Mouse (Mus musculus) heart, adult 2 months (tissue): Measurements from ENCODE around the gene Hoxb6. TPM values are rescaled to one million over a fixed set of nuclear protein-coding genes. Genes with fewer than 3 reads are reported as not detected.

Experiments used
- DNase-seq, 2 experiments: peaks; one replicate each; pipeline ENCODE4 v3.0.0; 2021
- H3K27ac ChIP-seq: fragments of 200-600 bp; 2 replicates; pipeline ENCODE4 v1.8.1; 2022
- H3K27me3 ChIP-seq: fragments of 200-500 bp; 2 replicates; pipeline ENCODE4 v1.6.1; 2012; ENCODE audit warnings: mild to moderate bottlenecking, low read length, inconsistent platforms, mixed read lengths; ENCODE audit not compliant: control insufficient read depth, insufficient read depth
- H3K36me3 ChIP-seq: fragments of 200-500 bp; 2 replicates; pipeline ENCODE4 v1.6.1; 2012; ENCODE audit warnings: low read length, inconsistent platforms; ENCODE audit not compliant: control insufficient read depth, insufficient read depth
- H3K4me1 ChIP-seq: fragments of 200-500 bp; 2 replicates; pipeline ENCODE4 v1.6.1; 2011; ENCODE audit warnings: low read length; ENCODE audit not compliant: control insufficient read depth, insufficient read depth
- H3K4me3 ChIP-seq: fragments of 200-600 bp; 2 replicates; pipeline ENCODE4 v1.8.1; 2022
- H3K79me2 ChIP-seq: fragments of 200-500 bp; replicated peaks from 2 replicates; pipeline ENCODE4 v1.6.1; 2012; ENCODE audit warnings: mild to moderate bottlenecking, inconsistent platforms, low read length, moderate library complexity, mixed read lengths; ENCODE audit not compliant: control insufficient read depth, insufficient read depth
- H3K9ac ChIP-seq: fragments of 200-500 bp; 2 replicates; pipeline ENCODE4 v1.6.1; 2012; ENCODE audit warnings: low read depth, mild to moderate bottlenecking, control low read depth, inconsistent platforms, low read length, mixed read lengths
- CTCF ChIP-seq: fragments of 200-600 bp; IDR thresholded peaks from 2 replicates; pipeline ENCODE4 v1.8.1; 2022; ENCODE audit warnings: antibody characterized with exemption, mild to moderate bottlenecking, moderate library complexity
- EP300 ChIP-seq: fragments of 200-500 bp; IDR thresholded peaks from 2 replicates; pipeline ENCODE4 v1.6.1; 2011; ENCODE audit warnings: low read depth, low read length, control low read depth; ENCODE audit not compliant: insufficient read depth
- POLR2A ChIP-seq: fragments of 200-500 bp; IDR thresholded peaks from 2 replicates; pipeline ENCODE4 v1.6.1; 2011; ENCODE audit warnings: mild to moderate bottlenecking, low read depth, low read length, control low read depth; ENCODE audit not compliant: insufficient read depth
- WGBS: fragments of 180-500 bp; shearing (Covaris S2); methylation state at CpG from one replicate; pipeline ENCODE4 v1.1.7; 2018; 5-methylcytosine and 5-hydroxymethylcytosine counted together
- intact Hi-C: fragments of 180-260 bp; cut with DNase I; formaldehyde crosslinking; loops from one replicate; pipeline ENCODE4 v1.15.1; 2025
- long read RNA-seq: library from polyadenylated mRNA; stranded (forward); transcript quantifications from one replicate; pipeline ENCODE4 v2.0.0, GENCODE M21; 2021
- polyA plus RNA-seq: library from polyadenylated mRNA; depleted of rRNA; stranded (reverse); fragments of >200 nt; gene quantifications from 2 replicates; pipeline ENCODE4 v1.2.3, GENCODE M21; 2012; rRNA removed
- total RNA-seq, 2 experiments: library from RNA; stranded (reverse); gene quantifications; 2 replicates each; pipeline ENCODE4 v1.2.3; 2021

Hoxb6 gene
- not detected for total RNA-seq
- polyA plus RNA-seq: not detected in 2 replicates
- long read RNA-seq: 0 reads

DNA sequence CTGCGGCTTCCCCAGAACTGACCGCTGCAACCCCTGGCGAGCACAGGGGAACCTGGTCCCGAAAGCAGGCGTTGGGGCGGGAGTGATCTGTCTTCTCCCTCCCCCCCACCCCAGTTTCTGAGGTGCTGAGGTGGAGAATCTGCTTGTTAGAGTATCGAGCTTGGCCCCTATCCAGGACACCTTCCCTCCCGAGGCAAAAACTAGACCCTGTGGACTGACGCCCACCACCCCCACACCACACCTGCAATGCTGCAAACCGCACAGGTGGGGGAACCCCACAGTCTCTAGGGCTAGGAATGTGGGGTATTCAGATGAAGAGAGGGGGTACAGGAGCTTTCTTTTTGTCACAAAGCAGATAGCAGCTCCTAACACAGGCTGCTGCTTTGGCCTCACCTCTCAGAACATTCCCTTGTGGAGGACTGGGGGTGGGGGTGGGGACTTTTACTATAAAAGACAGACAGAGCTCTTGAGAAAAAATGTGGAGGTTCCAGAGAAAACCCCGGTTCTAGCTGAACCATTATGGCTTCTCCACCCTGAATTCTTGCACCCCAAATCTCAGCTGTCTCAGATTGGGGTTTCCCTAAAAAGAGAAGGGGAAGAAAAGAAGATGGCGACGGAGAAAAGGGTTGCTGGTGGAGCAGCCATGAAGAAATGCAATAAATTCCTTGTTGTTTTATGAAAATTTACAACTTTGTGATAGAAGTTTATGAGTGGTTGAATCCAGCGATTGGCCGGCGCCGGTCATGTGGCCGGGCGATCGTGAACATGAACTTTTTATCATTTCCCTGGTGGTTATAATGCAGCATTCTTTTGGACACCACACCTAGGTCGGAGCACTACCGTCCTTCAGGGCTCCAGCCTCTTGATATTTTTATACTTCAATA, at the start of gene Hoxb6:
Hoxb6 (plus strand) TSS at position 796 of the 884 bp plus-strand sequence.
- intact Hi-C loops: no loop called here
- no peak within 1 kb of the TSS for H3K4me3 ChIP-seq
- H3K79me2 ChIP-seq: no peaks in the 10 kb centered on the region
- DNase-seq: no peak
- H3K36me3 ChIP-seq: no peaks in the 10 kb centered on the region
- no peak for TF ChIP-seq POLR2A
- TF ChIP-seq EP300: no peak
- TF ChIP-seq CTCF: no peak
- peaks cover 43% of the 10 kb centered on the region for H3K27me3 ChIP-seq
- 5% methylated on average over 22 of the region's 22 CpGs for whole genome bisulfite sequencing
- no peak within 1 kb of the TSS for H3K9ac ChIP-seq
- H3K27ac ChIP-seq: no peak within 1 kb of the TSS
- no peaks in the 10 kb centered on the region for H3K4me1 ChIP-seq

DNA sequence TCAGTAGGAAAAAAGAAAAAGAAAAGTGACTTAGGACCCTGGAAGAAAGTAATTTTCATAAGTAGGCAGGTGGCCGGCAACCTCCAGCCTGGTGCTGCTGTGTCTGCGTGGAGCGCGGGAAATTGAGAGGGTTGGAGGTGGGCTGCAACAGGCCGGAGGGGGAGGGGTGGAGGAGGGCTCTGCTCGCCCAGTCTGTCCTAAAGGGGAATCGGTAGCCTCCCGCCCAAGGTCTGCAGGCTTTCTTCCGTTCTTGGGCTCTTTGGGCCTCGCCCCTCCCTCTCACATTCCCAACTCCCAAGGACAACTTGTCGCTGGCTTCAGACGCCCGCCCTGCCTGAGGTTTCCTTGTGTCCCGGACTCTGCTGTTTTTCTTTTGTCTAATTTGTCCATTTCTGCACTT, 41.4 kb upstream of the Hoxb6 start:
- TF ChIP-seq EP300: no peak
- no peak for TF ChIP-seq CTCF
- intact Hi-C loops: no loop called here
- H3K27ac ChIP-seq: no peak overlapping the region
- H3K36me3 ChIP-seq: no peaks in the 10 kb centered on the region
- H3K4me3 ChIP-seq: no peak overlapping the region
- H3K79me2 ChIP-seq: no peaks in the 10 kb centered on the region
- 3% methylated on average over 14 of the region's 14 CpGs for WGBS
- H3K4me1 ChIP-seq: no peaks in the 10 kb centered on the region
- no peak for DNase-seq
- peaks cover 19% of the 10 kb centered on the region for H3K27me3 ChIP-seq
- no peak overlapping the region for H3K9ac ChIP-seq

DNA sequence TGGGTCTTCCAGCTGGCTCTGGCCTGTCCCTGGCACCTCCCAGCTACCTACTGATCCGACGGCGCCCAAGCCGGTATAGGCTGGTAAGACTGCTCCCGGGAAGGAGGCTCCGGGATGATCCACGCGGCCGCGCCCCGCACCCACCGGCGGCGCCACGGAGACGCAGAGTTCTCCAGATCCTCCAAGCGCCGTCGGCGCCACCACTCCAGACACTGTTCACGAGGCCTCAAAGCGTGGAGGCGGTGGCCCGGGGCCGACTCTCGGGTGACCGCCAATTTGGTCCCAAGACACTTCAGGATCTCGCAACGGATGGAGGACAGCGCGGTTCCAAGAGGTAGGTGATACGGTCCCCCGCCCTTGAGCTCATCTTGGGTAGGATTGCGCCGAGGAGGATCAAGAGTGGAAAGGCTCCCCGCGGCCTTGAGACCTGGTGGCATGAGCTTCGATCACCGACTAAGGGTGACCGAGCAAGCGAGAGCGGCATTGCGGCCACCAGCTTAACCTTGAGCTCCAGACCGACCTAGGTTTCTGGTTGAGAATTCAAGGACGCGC, 40.7 kb upstream of the Hoxb6 start:
- Histone ChIP-seq H3K36me3 (no peaks in the 10 kb centered on the region), H3K27ac (no peak overlapping the region), H3K79me2 (no peaks in the 10 kb centered on the region), H3K27me3 (peaks cover 20% of the 10 kb centered on the region), H3K4me3 (no peak overlapping the region), H3K4me1 (no peaks in the 10 kb centered on the region), H3K9ac (no peak overlapping the region)
- DNase-seq: no peak
- intact Hi-C loops: no loop called here
- 4% methylated on average over 46 of the region's 46 CpGs for WGBS
- TF ChIP-seq EP300: no peak
- TF ChIP-seq CTCF: no peak
- no peak for TF ChIP-seq POLR2A

DNA sequence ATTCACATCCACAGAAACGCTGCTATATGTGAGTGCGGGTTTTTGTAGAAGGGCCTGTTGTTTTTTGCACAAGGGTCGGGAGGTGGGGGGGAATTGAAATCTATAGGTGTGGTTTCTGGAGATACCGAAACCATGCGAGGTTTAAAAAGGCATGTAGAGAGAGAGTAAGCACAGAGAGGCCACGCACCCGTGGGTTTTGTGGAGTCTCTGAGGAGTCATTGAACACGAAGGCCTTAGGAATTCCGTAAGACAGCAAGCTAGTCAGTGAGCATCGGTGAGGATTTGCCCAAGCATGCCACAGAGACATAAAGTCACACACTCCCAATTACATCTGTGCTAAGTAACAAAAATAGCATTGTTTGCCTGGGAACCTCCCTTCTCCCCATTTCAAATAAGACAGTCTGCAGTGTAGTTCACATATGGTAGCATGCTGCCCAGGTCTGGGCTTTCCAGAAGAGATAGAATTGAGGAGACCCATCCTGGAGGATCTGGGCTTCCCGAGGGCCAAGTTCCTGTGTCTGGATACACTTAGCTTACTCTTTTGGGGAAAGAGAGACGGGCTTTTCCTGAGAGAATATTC, 39.6 kb upstream of the Hoxb6 start:
- Histone ChIP-seq H3K36me3 (no peaks in the 10 kb centered on the region), H3K9ac (no peak overlapping the region), H3K4me1 (no peaks in the 10 kb centered on the region), H3K4me3 (no peak overlapping the region), H3K79me2 (no peaks in the 10 kb centered on the region), H3K27ac (no peak overlapping the region), H3K27me3 (peaks cover 22% of the 10 kb centered on the region)
- DNase-seq: no peak
- WGBS: 8% methylated on average over 12 of the region's 12 CpGs
- intact Hi-C loops: no loop called here
- TF ChIP-seq EP300 (no peak), POLR2A (no peak), CTCF (no peak)

DNA sequence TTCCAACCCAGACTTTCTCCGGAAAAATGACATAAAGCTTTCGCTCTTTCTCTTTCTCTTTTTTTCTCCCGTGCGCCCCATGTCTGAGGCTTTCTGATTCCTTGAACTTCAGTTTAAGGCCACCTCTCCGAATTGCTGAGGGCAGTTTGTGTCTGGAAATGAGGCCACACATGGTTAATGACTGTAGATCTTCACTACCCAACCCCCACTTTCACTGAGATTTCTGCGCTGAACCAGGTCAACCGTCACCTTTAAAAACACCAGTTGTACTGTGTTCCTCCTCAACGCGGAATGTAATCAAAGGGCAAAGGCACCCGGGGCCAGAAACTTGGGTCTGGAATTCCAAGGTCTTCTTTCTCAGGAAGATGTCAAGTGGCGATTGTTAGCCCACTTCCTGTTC, 38.1 kb upstream of the Hoxb6 start:
- H3K36me3 ChIP-seq: no peaks in the 10 kb centered on the region
- no peak overlapping the region for H3K27ac ChIP-seq
- TF ChIP-seq CTCF: no peak
- TF ChIP-seq POLR2A: no peak
- TF ChIP-seq EP300: no peak
- WGBS: 4% methylated on average over 11 of the region's 11 CpGs
- H3K79me2 ChIP-seq: no peaks in the 10 kb centered on the region
- H3K4me3 ChIP-seq: no peak overlapping the region
- no peaks in the 10 kb centered on the region for H3K4me1 ChIP-seq
- DNase-seq: no peak
- H3K9ac ChIP-seq: no peak overlapping the region
- intact Hi-C loops: no loop called here
- H3K27me3 ChIP-seq: peaks cover 25% of the 10 kb centered on the region

DNA sequence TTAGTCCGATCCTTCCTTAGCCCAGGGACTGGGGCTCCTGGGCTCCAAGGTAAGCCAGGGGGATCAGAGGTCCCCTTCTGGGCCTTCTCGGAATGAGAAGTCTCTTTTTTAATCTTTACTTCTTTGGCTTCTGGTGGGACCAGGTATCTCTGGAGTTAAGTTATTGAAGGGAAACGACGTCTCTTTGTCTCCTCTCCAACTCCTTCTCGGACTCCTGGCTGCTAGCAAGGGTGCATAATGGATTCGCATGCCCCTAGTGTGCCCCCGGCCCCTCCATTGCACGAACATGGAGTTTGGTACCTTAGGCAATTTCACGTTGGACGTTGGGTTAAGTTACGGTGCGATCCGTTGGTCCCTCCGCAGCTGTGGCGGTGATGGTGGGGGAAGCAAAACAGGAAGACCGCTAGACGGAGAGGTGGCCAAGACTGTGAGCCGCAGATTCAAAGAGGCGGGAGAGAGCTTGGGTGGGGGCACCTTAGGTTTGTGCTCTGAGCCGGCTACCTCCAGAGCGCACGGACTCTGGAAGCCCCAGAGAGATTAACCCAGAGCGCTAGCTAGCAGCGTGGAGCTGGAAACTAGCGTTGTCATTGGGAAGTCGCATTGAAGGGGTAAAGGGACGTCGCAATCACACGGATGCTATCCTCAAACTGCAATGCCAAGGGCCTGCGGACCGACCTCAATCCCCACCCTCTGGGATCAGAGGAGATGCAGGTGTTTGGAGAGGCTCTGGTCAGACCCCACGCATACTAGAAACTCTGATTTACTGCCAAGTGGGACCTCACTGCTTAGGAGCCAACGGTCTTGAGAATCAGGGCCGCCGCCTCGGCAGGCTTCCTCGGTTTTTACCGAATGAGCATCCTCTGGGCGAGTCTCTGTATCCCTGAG, 36.9 kb upstream of the Hoxb6 start:
- H3K36me3 ChIP-seq: no peaks in the 10 kb centered on the region
- 4% methylated on average over 39 of the region's 39 CpGs for WGBS

More for the DNA sequence above, 36.9 kb upstream of the Hoxb6 start:
- no peak for TF ChIP-seq EP300
- TF ChIP-seq CTCF: no peak
- TF ChIP-seq POLR2A: no peak
- H3K4me1 ChIP-seq: no peaks in the 10 kb centered on the region
- intact Hi-C loops: no loop called here
- H3K27ac ChIP-seq: no peak overlapping the region
- H3K9ac ChIP-seq: no peak overlapping the region
- H3K79me2 ChIP-seq: no peaks in the 10 kb centered on the region
- no peak for DNase-seq
- H3K27me3 ChIP-seq: peaks cover 27% of the 10 kb centered on the region
- H3K4me3 ChIP-seq: no peak overlapping the region
